Mouse (Mus musculus): ENCODE data around the gene Ctbs.

Ctbs gene

DNA sequence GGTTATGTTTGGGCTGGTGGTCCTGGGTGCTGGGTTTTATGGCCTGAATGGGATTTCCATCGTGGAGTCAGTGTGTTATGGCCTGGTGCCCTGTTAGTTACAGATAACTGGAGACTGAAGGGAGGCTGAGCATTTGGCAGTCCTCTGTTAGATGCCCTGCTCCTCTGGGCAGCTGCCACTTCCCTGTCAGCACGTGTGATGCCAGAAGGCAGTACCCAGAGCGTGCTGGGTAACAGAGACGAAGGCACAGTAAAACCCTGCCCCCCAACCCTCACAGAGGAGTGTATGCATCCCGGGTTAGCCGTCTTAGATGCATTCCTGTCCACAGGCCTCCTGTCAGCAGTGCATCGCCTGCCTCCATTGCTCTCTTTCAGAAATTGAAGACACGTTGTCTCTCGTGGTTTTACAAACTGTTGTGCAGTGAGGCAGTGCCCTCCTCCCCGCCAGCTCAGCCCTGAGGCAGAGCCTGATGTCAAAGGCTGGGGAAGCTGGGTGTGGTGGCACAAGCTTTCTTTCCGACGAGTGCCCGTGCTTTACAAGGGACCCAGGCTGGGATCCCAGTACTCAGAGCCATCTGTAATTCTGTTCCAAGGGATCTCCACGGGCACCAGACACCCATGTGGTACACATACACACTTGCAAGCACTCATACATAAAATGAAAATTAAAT, 15.8 kb upstream of the Ctbs start:
- no peak for DNase-seq (ENCODE audit: low spot score)

DNA sequence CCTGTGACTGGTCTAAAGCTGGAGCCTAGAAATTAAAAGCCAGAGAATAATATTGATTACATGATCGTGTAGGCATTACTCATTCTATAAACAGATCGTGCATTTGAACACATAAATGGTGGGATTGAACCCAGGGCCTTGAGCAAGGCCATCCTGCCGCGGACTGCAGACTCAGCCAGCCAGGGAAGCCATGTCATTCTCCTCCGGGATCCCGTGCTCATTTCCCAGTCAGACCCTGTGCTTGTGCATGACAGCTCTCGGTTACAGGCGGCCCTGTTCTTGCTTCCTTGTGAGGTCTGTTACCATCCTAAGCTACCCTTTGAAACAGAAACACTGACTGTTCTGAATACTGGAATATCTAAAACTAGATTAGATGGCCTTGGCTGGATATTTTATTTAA, 14.9 kb upstream of the Ctbs start:
- DNase-seq (ENCODE audit: low spot score), result no peak

- no peak for DNase-seq (ENCODE audit: low spot score)
Observed at GRCm38 (mm10) chr3:146435533-146435932, 14.1 kb upstream of the Ctbs start.

- no peak for DNase-seq (ENCODE audit: low spot score)
Observed at GRCm38 (mm10) chr3:146436114-146436513, 13.5 kb upstream of the Ctbs start.

DNA sequence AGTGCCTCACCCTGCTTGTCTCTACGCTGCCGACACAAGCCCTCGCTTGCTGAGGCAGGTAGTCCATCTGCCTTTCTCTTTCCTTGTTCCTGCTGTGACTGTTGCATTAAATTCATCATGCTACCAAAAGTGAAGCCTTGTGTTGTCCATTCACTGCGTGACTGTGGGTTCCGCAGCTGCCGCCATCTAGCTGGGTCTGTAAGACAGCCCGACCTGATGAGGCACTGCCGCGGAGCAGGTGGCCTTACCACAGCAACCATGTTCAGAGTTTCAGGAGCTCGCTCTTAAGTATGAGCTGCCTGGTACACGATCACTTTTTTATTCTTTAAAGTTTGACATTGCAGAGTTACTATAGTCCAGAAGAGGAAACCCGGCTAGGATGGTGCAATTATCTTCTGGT, 9.6 kb upstream of the Ctbs start:
- no peak for DNase-seq (ENCODE audit: low spot score)

DNA sequence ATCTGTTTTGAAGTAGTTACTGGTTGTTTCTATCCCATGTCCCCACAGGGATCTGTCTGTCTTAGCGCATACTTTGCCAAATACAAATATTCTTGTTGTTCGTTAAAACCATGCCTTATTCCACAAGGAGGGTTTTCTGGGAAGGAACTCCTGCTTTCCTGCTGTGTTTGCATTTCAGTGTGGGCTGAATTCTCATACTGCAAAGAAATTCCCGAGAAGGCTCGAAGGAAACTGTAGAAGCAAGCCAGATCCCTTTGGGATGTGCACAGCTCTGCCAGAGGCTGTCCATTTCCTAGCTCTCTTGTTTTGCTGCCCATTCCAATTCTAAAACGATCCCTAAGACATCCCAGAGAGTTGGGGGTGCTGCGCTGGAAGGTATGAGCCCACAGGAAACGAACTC, 9.2 kb upstream of the Ctbs start:
- DNase-seq (ENCODE audit: low spot score), result no peak

GRCm38 (mm10) chr3:146442484-146442883, 7.1 kb upstream of the Ctbs start:
- no peak for DNase-seq (ENCODE audit: low spot score)

DNA sequence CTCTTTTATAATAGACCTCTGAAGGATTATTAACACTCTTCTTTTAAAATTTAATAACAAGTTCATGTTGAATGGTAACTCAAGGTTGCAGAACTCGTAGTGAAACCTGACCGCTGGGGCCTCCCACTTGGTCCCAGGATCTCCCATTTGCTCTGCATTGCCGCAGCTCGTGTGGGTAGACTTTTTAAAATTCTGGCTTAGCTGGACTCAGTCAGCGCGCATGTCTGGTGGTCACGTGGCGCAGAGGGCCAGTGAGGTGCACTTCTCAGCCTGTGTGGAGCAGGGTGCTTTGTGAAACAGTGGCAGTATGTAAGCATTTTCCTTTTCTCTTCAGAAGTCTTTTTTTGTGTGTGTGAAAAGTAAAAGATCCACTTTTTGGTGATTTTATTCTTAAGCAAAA, 6.7 kb upstream of the Ctbs start:
- DNase-seq (ENCODE audit: low spot score), result no peak

- DNase-seq (ENCODE audit: low spot score), result no peak
Observed at GRCm38 (mm10) chr3:146443380-146443779, 6.2 kb upstream of the Ctbs start.

- DNase-seq (ENCODE audit: low spot score), result no peak
Observed at GRCm38 (mm10) chr3:146444880-146445279, 4.7 kb upstream of the Ctbs start.

DNA sequence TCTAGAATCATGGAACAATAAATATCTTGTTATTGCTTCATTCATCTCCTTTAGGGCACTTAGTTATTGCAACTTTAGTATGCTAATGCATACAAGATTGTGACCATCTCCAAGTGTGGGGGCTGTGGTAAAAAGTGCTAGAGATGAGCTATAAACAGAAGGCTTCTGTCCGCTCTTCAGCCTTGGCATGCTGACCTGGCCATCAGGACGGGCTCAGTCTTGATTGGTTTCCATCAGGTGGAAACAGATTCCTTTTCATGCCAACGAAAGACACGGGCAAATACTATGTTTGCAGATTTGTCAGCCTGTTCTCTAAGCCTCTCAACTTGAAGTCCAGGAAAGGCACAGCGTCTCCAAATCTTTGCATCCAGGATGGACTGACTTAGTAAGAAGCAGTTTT, 2.4 kb upstream of the Ctbs start:
- no peak for DNase-seq (ENCODE audit: low spot score)

- DNase-seq (ENCODE audit: low spot score), result no peak
Observed at GRCm38 (mm10) chr3:146447598-146447997, 2.0 kb upstream of the Ctbs start.

DNA sequence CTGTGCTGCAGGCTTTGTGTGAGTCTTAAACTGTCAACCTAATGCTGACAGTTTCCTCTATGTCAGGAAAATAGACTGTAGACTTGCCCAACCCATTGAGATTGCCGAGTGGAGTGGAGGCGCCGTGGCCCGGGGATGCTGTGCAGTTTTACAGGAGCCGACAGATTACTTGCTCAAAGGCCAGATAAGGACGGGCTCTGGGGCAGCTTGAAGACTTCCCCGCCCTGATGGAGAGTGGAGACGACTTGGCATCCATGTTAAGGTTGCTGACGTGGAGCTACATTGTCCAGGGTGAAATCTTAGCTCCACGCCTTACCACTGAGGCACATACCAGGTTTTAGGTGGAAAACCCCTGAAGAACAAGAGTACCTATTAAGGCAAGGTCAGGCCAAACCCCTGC, 1.2 kb upstream of the Ctbs start:
- DNase-seq (ENCODE audit: low spot score), result no peak

DNA sequence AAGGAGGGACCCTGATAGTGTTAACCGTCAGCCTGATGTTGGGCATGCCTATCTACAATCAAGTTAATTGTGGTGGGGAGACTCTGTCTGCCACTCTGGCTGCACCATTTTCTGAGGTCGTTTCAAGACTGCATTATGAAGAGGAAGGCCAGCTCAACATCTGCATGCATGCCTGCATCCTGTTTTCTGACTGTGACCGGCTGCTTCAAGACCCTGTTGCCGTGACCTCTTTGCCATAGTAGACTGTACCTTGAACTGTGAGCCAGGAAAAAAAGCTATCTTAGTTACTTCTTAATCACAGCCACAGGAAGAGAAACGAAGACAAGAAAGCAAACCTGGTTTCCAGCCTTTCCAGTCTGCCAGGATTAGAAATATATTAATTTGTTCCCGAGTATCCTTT, 626 bp upstream of the Ctbs start:
- no peak for DNase-seq (ENCODE audit: low spot score)

DNA sequence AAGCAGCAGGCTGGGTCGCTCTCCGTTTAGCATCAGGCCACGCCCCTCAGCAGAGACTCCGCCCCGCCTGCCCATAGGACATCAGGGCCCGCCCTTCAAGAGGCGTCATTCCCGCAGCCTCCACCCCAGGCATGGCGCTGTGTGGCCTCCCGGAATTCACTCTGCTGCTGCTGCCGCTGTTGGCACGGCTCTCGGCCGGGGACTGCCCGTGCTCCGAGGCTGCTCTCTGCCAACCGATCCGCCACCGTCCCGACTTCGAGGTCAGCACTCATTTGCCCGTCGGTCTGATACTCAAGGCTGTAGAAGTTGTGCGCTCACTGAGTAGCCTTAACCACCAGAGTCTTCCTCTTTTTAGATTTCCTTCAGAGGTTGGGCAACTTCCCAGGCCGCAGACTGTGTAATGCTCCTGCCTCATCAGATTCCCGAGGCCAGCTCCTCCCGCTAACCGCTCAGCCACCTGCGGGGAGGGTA, 811 bp downstream of the Ctbs start:
- peak; percentile 82 for DNase-seq (ENCODE audit: low spot score)

GRCm38 (mm10) chr3:146451375-146451774, 1.8 kb downstream of the Ctbs start:
- no peak for DNase-seq (ENCODE audit: low spot score)

DNA sequence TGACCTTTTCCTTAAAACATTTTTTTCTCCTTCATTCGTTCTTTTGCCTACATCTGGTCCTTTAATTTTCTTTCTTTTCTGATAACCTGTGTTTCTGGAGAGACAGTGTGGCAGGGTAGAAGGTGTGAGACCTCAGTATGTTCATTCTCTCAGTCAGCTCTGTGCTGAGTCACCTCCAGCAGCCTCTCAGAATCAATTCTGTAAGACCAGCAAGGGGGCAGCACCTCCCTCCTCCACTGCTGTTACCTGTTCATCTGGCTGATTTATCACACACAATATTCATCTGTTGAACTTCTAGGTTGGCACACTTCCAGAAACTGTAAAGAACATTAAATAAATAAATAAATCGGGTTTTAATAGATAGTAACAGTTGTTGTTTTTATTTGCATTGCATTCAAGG, 13.3 kb downstream of the Ctbs start:
- no peak for DNase-seq (ENCODE audit: low spot score)

DNA sequence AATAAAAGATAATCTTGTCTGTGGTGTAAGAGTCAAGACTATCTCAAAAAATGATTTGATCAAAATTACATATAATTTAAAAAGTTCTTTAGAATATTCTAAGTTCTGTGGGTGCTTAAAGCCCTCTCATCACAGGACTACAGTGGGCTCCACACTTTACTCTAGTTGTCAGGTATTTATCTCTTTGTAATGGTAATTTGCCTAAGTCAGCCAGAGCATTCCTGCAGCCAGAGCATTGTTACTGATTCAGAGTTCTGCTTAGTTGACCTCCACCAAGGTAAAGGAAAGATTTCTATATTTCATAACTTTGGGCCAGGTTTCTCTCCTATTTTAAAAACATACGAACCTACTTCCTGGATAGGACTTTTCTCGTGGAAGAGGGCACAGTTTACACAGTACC, 19.6 kb downstream of the Ctbs start:
- no peak for DNase-seq (ENCODE audit: low spot score)

DNA sequence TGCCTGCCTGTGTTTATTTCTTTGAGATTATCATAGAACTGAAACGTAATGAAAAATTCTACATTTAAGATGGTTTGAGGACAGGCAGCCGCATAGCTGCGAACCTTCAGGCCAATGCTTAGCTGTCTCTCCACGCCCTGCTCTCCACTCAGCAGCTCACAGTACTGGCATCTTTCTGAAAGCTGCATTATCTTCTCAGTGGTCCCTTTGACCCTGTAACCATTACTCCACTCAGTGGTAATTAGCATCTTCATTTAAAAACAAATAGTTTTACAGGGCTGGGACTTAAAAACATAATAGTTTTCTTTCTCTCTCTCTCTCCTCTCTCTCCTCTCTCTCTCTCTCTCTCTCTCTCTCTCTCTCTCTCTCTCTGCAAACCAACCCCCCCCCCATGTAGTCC, 23.1 kb downstream of the Ctbs start:
- DNase-seq (ENCODE audit: low spot score), result no peak

DNA sequence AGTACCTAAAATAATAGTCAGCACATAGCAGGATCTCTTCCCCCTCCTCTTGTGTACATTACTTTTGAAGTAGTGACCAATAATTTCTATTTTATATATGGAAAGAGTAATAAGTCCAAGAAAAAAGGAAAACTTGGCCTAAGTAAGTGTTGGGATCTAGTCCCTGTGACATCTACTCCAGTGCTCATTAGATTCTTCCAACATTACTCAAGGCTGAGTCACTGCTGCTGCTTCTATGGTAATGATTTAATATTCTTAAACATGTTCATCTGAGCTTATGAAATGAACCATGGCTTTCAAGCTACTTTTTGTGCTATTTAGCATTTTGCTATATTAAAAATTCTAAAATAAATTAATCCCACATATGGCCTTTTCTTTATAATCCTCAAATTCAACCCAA, 24.1 kb downstream of the Ctbs start:
- DNase-seq (ENCODE audit: low spot score), result no peak

DNA sequence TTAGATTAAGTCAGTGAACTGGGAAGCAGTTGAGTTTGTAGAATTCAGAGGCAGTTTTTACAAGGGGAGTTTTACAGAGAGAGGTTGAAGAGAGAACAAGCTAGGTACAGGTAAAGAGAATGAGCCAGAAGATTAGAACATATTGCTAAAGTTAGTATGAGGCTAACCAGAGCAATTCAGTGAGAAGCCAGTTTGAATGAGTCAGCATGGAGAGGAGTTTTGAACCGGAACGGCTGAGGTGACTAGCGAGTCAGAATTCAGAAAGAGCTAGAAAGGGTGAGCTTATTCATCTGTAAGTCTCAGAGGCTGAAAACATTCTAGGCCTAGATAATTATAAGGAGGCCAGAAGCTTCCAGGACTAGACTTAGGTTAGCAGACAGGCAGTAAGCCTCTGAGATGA, 24.8 kb downstream of the Ctbs start:
- DNase-seq (ENCODE audit: low spot score), result no peak

DNA sequence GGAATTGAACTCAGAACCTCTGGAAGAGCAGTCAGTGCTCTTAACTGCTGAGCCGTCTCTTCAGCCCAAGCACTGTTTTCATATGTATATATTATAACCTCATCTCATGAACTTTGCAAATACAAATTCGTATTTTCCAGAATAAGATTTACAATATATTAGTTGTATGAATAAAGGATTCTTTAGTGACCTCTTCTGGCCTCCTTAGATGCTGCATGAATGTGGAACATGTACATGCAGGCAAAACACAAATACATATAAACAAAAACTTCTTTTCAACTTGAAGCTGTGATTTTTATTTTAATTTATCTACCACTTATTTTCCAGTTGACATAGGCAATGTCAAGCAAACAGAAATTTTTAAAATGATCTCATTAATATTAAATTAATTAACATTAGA, 32.4 kb downstream of the Ctbs start:
- DNase-seq (ENCODE audit: low spot score), result no peak

DNA sequence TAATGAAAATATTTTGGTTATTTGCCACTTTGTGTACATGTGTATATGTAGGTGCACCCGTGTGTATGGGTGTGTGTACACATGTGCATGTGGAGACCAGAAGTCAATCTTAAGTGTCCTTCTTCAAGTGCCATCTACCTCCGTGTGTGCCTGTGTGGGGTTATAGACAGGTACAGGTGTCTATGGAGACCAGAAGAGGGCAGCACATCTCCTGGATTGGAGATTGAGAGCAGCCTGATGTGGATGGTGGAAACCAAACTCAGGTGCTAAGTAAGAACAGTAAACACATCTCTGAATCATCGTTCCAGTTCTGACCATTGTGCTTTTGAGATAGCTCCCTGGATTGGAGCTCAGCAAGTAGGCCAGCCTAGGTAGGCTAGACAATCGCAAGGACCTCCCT, 36.9 kb downstream of the Ctbs start:
- DNase-seq (ENCODE audit: low spot score), result no peak

- no peak for DNase-seq (ENCODE audit: low spot score)
Observed at GRCm38 (mm10) chr3:146494941-146495340, 45.3 kb downstream of the Ctbs start.

DNA sequence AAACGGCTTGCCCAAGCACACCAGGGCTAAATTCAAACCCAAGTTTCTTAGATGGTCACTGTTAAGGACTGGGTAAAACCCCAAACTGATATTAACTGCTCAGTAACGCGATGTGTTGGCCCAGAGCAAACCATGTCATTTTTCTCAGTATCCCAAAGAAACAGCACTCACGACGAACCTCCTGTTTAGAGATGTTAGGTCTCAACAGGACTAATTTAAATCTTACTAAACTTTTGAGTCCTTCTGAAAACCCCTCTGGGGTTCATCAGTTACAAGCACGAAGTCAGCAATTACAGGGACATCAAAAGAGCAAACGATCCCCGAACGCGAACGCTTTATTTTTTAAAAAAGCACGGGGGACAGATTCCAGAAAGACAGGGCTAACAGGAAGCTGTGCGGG, 49.4 kb downstream of the Ctbs start:
- DNase-seq (ENCODE audit: low spot score), result no peak

Data from ovary, postnatal 14 days (tissue).